Mouse (Mus musculus) thymus, postnatal 0 days (tissue): Measurements from ENCODE around the gene Trim65. TPM values are rescaled to one million over a fixed set of nuclear protein-coding genes. Genes with fewer than 3 reads are reported as not detected.
"Not testable (repeated sequence)": the region's sequence is repeated elsewhere in the genome, so short reads cannot be mapped to it uniquely, and the experiment has no call there.

Source experiments
- DNase-seq: peaks from one replicate; pipeline ENCODE4 v3.0.0-alpha.2; 2015; ENCODE audit warnings: low spot score
- polyA plus RNA-seq: library from polyadenylated mRNA; unstranded; fragments of >200 nt; fragmentation: Nextera tagmentation; extraction: Ambion mirVana; gene quantifications from 2 replicates; pipeline ENCODE4 v1.2.1, GENCODE M21; 2015

Trim65 gene
- polyA plus RNA-seq, 1 experiment from 2014 or later: 2.6 TPM

- DNase-seq: no peak
These were observed 11.5 kb upstream of the Trim65 start for GRCm38 (mm10) chr11:116142211-116142991.

- DNase-seq: peak; percentile 96
These were observed 7.7 kb upstream of the Trim65 start, which contains the start of gene Mrpl38 for GRCm38 (mm10) chr11:116138468-116139138. Mrpl38 (minus strand) TSS chr11:116138868.

- DNase-seq: no peak
These were observed 7.2 kb upstream of the Trim65 start for GRCm38 (mm10) chr11:116138096-116138467.

- no peak for DNase-seq
These were observed 3.2 kb upstream of the Trim65 start for GRCm38 (mm10) chr11:116134171-116134570.

DNA sequence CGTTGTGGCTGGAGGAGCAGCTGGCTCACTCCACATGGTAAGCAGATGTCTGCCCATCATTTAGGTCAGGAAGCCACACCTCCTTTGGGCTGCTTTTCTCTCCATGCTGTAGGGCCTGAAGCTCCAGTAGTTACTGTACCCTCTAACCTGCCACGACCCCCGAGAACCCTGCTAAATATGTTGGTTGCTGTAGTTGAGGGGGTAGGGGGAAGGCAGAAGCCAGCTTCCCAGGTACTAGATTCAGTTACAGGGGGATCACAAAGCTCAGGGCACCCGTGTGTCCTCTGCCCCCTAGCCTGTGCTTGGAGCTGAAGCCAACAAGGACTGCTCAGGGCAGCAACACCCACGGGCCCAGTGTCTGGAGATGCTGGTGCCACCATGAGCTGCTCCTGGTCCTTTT is 2.6 kb upstream of the Trim65 start:
- no peak for DNase-seq

- peak; percentile 58 for DNase-seq
These were observed 1.7 kb upstream of the Trim65 start for GRCm38 (mm10) chr11:116132366-116133333.

GRCm38 (mm10) chr11:116131349-116132170 is 632 bp upstream of the Trim65 start:
- no peak for DNase-seq

DNA sequence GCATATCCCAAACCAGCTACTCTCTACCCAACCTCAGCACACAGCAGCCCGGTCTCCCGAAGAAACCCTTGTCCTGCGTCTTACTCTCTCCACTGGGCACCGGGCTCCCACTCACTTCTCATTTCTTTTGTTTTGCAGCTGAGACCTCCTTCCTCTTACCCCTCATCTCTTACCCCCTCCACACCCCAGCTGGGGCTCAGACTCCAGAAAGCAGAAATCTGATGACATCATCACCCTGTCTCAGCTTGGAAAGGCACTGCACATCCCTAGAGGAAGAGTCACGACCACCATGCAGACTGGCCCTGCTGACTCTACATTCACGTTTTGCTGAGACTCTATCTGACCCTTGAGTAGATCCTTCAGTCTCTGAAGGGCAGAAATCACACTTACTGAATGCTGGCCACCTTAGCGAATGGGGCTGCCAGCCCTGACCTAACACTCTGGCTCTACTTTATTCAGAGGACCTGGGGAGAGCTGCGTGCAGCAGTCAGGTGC is 888 bp downstream of the Trim65 start:
- DNase-seq: peak; percentile 69

DNA sequence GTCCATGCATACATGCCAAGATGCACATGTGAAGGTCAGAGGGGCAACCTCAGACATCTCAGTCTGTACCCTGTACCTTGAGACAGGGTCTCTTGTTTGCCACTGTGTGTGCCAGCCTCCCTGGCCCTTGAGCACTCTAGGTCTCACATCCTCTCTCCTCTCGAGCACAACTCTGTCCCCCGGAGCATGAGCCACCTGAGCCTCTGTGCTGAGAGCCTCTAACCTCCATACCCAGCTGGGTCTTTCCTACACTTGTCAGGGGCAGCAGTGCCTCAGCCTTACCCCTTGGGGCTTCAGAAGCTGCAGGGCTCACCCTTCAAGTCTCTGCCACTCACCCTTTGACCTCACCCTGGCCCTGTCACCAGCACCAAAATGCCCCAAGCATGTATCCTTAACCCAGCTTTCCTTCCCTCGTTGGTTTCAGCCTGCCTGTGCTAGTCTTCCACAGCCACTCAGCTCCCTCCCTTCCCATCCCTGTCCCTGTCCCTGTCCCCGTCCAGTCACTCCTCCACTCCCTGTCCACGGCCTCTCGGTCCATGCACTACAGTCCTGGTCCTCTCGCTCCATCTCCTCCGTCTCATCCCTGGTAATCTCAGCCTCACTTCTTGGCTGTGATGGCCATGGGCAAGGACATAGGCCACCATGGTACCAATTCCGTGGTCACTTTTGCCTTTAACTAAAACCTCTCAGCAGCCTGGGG is 1.7 kb downstream of the Trim65 start:
- DNase-seq: no peak

DNA sequence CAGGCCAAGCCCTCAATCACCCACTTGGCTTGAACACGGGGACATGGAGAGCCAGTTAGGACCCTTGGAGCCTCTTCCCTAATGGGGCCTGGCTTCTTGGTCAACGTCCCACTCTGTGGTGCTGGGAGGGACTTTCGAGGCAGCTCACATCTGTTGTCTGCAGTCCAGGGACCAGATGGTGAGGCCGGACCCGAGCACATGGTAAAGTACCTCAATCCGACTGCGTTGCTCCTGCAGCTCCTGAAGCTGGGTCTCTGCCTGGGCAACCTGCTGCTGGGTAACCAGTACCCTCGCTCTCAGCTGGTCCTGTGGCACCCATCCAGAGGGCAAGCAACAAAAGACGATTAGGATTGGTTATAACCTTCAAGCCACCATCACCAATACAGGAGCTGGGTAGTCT is 2.9 kb downstream of the Trim65 start:
- no peak for DNase-seq

- no peak for DNase-seq
These were observed 3.6 kb downstream of the Trim65 start, which contains the start of gene Trim47 for GRCm38 (mm10) chr11:116127156-116127980. Trim47 (minus strand) TSS chr11:116127210.

- no peak for DNase-seq
These were observed 4.7 kb downstream of the Trim65 start for GRCm38 (mm10) chr11:116126261-116126660.

GRCm38 (mm10) chr11:116121731-116122245 is 9.1 kb downstream of the Trim65 start:
- DNase-seq: not testable (repeated sequence)

DNA sequence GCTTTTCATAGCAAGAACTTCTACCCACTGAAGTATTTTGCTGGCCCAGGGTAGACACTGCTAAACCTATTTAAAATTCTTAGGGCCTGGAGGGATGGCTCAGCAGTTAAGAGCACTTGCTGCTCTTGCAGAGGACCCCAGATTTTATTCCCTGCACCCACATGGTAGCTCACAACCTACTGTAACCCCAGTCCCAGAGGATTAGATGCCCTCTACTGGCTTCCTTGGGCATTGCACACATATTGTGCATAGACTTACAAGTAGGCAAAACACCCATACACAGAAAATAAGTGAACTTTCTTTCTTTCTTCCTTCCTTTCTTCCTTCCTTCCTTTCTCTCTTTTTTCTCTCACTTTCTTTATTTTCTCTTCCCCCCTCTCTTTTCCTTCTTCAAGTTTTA is 13.1 kb downstream of the Trim65 start:
- DNase-seq: no peak

- no peak for DNase-seq
These were observed 13.7 kb downstream of the Trim65 start for GRCm38 (mm10) chr11:116117241-116117640.

- DNase-seq: no peak
These were observed 19.2 kb downstream of the Trim65 start for GRCm38 (mm10) chr11:116111611-116112203.

DNA sequence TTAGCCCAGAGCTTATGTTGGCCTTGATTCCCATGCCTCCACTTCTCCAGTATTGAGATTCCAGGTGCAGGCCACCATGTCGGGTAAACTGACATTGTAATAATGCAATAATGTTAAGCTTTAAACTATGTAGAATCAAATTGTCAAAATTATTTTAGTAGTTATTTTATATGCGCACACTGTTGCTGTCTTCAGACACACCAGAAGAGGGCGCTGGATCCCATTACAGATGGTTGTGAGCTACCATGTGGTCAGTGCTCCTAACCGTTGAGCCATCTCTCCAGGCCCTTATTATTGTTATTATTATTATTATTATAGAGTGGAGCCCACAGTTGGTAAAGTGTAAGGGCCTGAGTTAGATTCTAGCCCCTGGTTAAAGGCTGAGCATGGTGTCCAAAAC is 19.9 kb downstream of the Trim65 start:
- DNase-seq: no peak

GRCm38 (mm10) chr11:116110540-116110939 is 20.4 kb downstream of the Trim65 start:
- no peak for DNase-seq
